Mouse (Mus musculus) Patski (cell line): ENCODE data around the gene Gprc5b. TPM values are rescaled to one million over a fixed set of nuclear protein-coding genes. Genes with fewer than 3 reads are reported as not detected.

ENCODE experiments used
- ATAC-seq: fragments of 100-300 bp; one replicate; pipeline ENCODE4 v1.8.0; 2021
- CTCF ChIA-PET: fragments of 350-600 bp; sonication (Branson Sonifier 250); formaldehyde crosslinking; loops from one replicate; lab custom pipeline; 2022; ENCODE audit warnings: inconsistent platforms; lab: Charles Lee
- POLR2A ChIA-PET: fragments of 350-600 bp; sonication (Branson Sonifier 250); formaldehyde crosslinking; loops from one replicate; lab custom pipeline; 2022; ENCODE audit warnings: antibody characterized with exemption, inconsistent platforms; lab: Charles Lee
- DNase-seq: peaks from one replicate; pipeline ENCODE4 v3.0.0-alpha.2; 2011; ENCODE audit warnings: low read depth, low spot score
- H3K27me3 ChIP-seq: fragments of 371-371 bp; one replicate; pipeline ENCODE4 v1.5.1; 2021
- CTCF ChIP-seq: fragments of 100-300 bp; IDR thresholded peaks from one replicate; pipeline ENCODE4 v1.5.1; 2021
- in situ Hi-C: fragments of 300-500 bp; cut with MboI; formaldehyde crosslinking; loops from 3 replicates; pipeline ENCODE4 v1.11.1; 2018; ENCODE audit warnings: low pct_unique_long_range_greater_than_20kb, mixed read lengths
- polyA plus RNA-seq: library from polyadenylated mRNA; unstranded; gene quantifications from one replicate; pipeline ENCODE4 v1.2.3, GENCODE M21; 2021

Gene Gprc5b
- 23.3 TPM for polyA plus RNA-seq

GRCm38 (mm10) chr7:118995007-118995406 lies at the start of gene Gprc5b:
TSS of gene Gprc5b (minus strand) at chr7:118995211.
- CTCF ChIA-PET: interaction anchor here (0.8 to 1.2 kb wide), 2 partner anchors 41 to 116 kb away, joined by 3 to 4 read pairs; no protein-coding TSS in a partner anchor
- TF ChIP-seq CTCF: no peak
- POLR2A ChIA-PET: no interaction called here
- DNase-seq: no peak
- no peaks in the 10 kb centered on the region for H3K27me3 ChIP-seq
- in situ Hi-C loops: loop anchor here (5.0 to 10.0 kb wide), 2 partner anchors 140 to 233 kb away; partner anchors contain the start of genes Iqck and Knop1
- ATAC-seq: peak; percentile 84

- DNase-seq (no peak), ATAC-seq (no peak)
- in situ Hi-C loops: no loop called here
- POLR2A ChIA-PET: no interaction called here
- peaks cover 4% of the 10 kb centered on the region for H3K27me3 ChIP-seq
- CTCF ChIA-PET: interaction anchor here (1.9 kb wide), 1 partner anchor 17 kb away, joined by 6 read pairs; no protein-coding TSS in a partner anchor
- TF ChIP-seq CTCF: no peak
Measured at GRCm38 (mm10) chr7:119041502-119041901, 46.5 kb upstream of the Gprc5b start.

DNA sequence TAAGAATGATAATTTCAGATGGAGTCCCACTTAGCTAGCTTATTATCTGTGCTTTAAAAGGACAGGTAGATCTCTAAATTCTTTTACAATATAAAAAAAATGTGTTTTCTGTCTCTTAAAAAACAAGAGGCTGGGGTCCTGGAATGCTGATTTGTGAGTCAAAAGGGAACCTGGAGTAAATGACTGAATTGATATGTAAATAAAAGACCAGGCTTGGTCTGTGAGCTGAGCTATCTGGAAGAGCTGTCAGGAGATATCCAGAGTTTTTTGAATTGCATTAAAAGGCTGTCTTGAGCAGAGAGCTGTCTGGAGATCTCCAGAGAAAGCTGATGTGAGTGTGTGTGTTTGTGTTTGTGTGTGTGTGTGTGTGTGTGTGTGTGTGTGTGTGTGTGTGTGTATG lies 42.6 kb upstream of the Gprc5b start:
- TF ChIP-seq CTCF: no peak
- DNase-seq (no peak), ATAC-seq (no peak)
- peaks cover 12% of the 10 kb centered on the region for H3K27me3 ChIP-seq
- in situ Hi-C loops: no loop called here
- CTCF ChIA-PET: no interaction called here
- POLR2A ChIA-PET: no interaction called here

- ChIA-PET POLR2A (no interaction called here), CTCF (interaction anchor here (2.6 kb wide), 1 partner anchor 10 kb away, joined by 9 read pairs; no protein-coding TSS in a partner anchor)
- TF ChIP-seq CTCF: no peak
- H3K27me3 ChIP-seq: peaks cover 8% of the 10 kb centered on the region
- in situ Hi-C loops: no loop called here
- no peak for DNase-seq
- ATAC-seq: no peak
Measured at GRCm38 (mm10) chr7:119034243-119034961, 39.4 kb upstream of the Gprc5b start.

DNA sequence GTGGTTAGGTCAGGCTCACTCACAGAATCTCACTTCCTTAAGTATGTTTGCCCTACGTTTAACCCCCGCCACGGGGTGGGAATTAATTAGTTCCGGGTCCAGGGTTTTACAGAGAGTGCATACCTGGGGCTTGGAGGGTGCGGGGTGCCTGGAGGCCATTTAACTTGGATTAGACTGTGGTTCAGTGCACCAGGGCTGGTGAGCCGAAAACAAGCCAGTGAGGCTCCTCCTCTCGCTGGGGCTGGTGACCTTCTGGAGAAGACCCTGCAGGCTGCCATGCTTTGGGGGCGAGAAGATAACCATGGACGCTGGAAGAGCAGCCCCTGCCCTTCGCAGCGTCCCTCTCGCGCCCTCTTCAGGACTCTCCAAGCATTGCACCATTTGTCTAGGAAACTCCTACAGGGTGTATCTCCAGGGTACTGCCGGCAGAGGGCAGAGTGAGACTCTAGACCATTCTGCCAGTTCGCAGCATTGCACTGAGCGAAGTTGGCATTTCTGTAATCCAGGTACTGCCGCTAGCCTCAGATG lies 28.4 kb upstream of the Gprc5b start:
- in situ Hi-C loops: no loop called here
- no peaks in the 10 kb centered on the region for H3K27me3 ChIP-seq
- POLR2A ChIA-PET: no interaction called here
- DNase-seq (peak; percentile 33), ATAC-seq (peak; percentile 79)
- TF ChIP-seq CTCF: peak; percentile 96
- CTCF ChIA-PET: interaction anchor here (1.2 to 2.2 kb wide), 7 partner anchors 12 to 522 kb away, joined by 3 to 9 read pairs (median 4); no protein-coding TSS in a partner anchor

DNA sequence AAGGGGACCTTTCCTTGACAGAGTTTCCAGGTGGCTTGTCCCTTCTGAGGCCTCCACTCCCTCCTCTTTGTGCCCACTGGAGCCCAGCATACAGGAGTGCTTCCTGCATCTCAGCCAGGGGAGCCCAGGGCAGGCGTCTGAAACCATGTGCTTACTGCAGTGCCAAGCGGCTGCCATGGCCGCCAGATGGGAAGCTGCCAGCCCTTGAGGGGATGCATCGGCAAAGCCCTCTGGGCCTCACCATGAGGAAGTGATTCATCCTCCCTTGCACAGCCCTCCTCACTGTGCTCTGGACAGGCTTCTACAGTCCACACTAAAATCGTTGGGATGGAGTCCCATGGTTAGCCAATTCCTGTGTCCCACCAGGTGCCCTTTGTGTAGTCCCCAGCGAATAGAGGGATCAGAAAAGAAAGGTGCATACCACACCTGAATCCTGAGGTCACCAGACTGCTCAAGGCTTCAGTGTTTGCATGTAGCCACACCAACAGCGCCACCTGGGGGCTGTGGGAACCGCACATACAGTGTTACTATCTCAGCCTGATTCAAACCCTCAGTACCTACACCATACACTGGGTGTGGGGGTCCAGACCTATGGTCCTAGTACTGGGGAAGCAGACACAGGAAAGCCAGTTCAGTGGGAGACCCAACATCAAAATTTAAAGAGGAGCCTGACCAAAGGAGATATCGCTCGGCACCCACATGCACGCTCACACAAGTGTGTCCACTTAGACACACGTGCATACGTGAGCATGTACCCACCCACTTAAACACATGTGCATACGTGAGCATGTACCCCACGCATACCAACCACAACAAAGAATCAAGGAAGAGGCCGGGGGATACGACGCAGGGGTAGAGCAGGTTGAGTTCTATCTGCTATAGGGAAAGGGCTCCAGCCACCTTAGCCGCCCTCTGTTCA lies 27.5 kb upstream of the Gprc5b start:
- in situ Hi-C loops: no loop called here
- no peaks in the 10 kb centered on the region for H3K27me3 ChIP-seq
- ChIA-PET CTCF (interaction anchor here (1.4 kb wide), 1 partner anchor 493 kb away, joined by 3 read pairs; no protein-coding TSS in a partner anchor), POLR2A (interaction anchor here (0.7 kb wide), 1 partner anchor 500 kb away, joined by 4 read pairs; no protein-coding TSS in a partner anchor)
- TF ChIP-seq CTCF: peak; percentile 42
- peak; percentile 23 for ATAC-seq
- no peak for DNase-seq

GRCm38 (mm10) chr7:119019537-119019936 lies 24.5 kb upstream of the Gprc5b start:
- no peak for DNase-seq
- ChIA-PET POLR2A (no interaction called here), CTCF (interaction anchor here (1.2 to 1.4 kb wide), 2 partner anchors 408 to 495 kb away, joined by 3 read pairs; no protein-coding TSS in a partner anchor)
- no peaks in the 10 kb centered on the region for H3K27me3 ChIP-seq
- peak; percentile 67 for TF ChIP-seq CTCF
- peak; percentile 36 for ATAC-seq
- in situ Hi-C loops: loop anchor here (10.0 kb wide), 1 partner anchor 495 kb away; the partner anchor contains the start of gene Acsm5

- ChIA-PET CTCF (interaction anchor here (0.9 to 3.2 kb wide), 3 partner anchors 17 to 504 kb away, joined by 3 to 16 read pairs (median 3); partner anchors contain the start of gene Acsm5), POLR2A (interaction anchor here (0.6 kb wide), 1 partner anchor 499 kb away, joined by 3 read pairs; no protein-coding TSS in a partner anchor)
- peak; percentile 56 for TF ChIP-seq CTCF
- ATAC-seq (no peak), DNase-seq (no peak)
- H3K27me3 ChIP-seq: no peaks in the 10 kb centered on the region
- in situ Hi-C loops: loop anchor here (10.0 kb wide), 1 partner anchor 499 kb away; the partner anchor contains the start of gene Acsm5
Measured at GRCm38 (mm10) chr7:119015736-119016135, 20.7 kb upstream of the Gprc5b start.

DNA sequence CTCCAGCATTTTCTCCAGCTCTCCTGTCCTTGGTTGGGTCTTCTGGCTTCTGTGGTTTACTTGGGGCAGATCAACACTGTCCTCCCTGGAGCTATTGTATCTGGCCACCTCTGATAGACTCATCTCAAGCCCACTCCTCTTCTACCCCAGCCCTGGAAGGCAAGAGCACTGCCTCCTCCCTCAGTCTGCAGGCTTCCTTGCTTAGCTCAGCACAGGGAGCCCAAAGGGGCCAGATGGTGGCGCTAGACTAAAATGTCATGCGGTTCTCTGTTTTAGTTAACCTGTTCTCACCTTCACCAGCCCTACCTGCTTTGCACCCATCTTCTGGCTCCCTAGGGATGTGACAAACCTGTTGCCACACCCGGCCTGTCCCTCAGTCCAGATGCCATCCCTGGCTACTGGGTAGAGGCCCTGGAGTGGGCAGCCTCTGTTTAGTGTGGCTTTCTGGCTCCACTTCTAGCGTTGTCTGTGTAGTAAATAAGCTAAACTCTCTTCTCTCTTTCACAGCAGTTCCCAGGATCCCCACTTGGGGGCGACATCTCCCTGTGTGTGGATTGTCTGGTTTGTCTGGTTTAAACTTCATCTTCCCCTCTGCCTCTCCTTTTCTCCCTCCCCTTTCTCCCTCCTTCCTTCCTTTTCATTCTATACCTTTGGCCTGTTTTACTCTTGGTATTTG lies 16.0 kb upstream of the Gprc5b start:
- ChIA-PET POLR2A (no interaction called here), CTCF (interaction anchor here (0.9 to 1.8 kb wide), 6 partner anchors 9 to 512 kb away, joined by 3 to 17 read pairs (median 4); partner anchors contain the start of genes Acsm5 and Pdilt)
- peak; percentile 84 for TF ChIP-seq CTCF
- ATAC-seq (no peak), DNase-seq (no peak)
- in situ Hi-C loops: loop anchor here (5.0 to 10.0 kb wide), 2 partner anchors 416 to 504 kb away; partner anchors contain the start of gene Acsm5
- no peaks in the 10 kb centered on the region for H3K27me3 ChIP-seq
